Mouse (Mus musculus) layer of hippocampus, adult 9-11 months (tissue): ENCODE results near the gene Tdrkh.

Experiments
- DNase-seq: peaks from one replicate; pipeline ENCODE4 v3.0.0; 2022

The Tdrkh gene

GRCm38 (mm10) chr3:94391001-94391400 is 22.1 kb upstream of the Tdrkh start:
- no peak for DNase-seq

DNA sequence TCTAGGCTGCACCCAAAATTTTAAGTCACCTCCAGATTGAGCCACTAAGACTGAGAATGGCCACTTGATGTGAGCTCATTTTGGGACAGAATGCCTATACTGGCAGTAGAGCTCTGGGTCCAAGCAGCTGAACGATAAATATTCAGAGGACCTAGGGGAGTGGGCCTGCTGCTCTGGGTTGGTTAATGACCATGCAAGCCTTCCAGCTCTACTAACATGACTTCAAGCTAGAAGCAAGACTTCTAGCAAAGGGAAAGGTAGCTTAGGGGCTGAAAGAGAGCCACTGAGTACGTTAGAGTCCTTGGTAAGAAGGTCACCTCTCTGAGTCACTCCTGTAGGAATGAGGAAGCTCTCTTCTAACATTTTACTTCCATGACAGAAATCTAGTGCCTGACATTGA is 20.9 kb upstream of the Tdrkh start:
- no peak for DNase-seq

DNA sequence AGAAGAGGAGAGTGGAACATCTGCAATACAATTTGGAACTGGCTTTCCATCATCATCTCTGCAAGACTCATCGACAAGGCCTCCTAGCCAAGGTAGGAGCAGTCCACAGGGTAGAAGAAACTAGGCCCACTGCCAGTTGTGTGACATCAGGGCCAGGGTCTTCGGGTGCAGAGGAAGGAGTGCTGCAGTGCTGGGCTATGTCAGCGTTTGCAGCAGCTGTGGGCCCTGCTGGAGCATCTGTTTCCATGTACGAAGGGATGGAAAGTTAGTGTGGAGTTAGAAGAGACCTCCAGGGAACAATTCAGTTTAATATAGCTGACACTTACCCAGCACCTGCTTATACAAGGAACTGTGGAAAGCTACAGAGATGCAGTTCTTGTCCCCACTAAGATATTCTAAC is 20.0 kb upstream of the Tdrkh start:
- no peak for DNase-seq

- DNase-seq = no peak
Measured at GRCm38 (mm10) chr3:94396336-94396735, 16.7 kb upstream of the Tdrkh start.

DNA sequence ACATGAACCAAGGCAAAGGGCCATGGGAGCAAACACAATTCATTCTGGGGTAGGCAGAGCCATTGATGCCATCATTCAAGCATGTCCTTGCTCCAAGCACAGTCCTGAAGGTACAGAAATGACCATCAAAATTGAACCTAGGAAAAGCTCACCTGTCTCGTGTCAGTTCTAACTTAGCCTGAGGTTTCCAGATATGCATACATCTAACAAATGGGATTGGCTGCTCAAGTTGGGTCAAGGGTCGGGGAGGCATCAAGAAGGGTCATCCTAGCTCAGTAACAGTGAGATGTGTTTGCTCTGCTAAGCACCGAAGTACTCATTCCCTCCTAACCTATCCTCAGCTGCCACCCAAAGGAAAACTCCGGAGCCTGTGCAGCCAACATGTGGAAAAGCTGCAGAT is 16.2 kb upstream of the Tdrkh start:
- DNase-seq = no peak

DNA sequence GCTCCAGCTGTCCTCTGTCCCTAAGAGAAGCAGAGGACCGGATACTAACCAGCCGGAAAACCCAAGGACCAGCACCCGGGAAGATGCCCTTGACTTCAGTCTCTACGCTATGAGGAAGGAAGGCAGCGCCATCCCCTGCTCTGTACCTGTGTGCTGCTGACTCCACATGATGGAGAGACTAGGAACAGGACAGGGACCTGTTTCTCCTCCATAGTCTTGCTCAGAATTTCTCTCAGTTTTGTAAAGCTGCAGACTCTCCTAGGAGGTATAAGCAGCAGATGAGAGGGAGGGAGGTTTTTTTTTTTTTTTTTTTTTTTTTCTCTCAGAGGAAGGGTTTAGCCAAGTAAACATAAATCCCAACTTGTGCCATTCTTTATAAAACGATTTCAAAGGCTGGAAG is 14.9 kb upstream of the Tdrkh start, which contains the start of gene Lingo4:
Lingo4 (plus strand) TSS at position 301 of the 400 bp plus-strand sequence.
- DNase-seq = no peak

GRCm38 (mm10) chr3:94398943-94399481 is 14.1 kb upstream of the Tdrkh start:
- no peak for DNase-seq

DNA sequence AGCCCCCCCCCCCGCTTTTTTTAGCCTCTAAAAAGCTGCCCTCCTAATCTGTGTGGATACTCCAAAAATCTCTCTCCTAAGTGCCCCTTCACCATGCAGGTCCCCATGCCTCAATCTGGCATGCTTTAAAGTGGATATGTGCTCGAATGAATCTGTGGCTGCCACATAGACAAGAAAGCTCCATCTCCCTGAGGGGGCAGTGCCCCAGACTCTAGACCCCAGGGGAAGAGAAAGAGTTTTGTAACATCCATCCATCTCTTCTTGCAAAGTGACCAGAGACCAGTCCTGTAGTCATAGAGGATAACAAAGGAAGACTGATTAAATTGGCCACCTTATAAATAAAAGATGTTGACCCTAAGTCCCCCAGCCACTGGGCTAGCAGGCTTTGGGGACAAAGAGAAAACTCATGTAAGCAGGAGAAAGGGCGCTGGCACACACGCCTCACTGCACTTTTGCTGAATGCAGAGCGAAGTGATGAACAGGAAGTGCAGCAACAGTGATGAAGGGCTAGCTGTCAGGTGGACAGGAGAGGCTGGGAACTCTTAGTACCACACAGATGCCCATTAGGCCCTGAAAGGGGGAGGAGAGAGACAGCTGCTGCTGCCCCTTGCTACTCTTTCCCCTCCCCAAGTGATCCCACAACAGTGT is 13.3 kb upstream of the Tdrkh start:
- no peak for DNase-seq

DNA sequence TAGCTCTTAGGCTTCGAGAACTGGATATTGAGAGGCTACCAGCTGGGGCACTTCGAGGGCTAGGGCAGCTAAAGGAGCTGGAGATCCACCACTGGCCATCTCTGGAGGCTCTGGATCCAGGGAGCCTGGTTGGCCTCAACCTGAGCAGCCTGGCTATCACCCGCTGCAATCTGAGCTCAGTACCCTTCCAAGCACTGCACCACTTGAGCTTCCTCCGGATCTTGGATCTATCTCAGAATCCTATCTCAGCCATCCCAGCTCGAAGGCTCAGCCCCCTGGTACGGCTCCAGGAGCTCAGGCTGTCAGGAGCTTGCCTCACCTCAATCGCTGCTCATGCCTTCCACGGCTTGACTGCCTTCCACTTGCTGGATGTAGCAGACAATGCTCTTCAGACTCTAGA is 10.6 kb upstream of the Tdrkh start:
- DNase-seq = no peak

- DNase-seq = no peak
Measured at GRCm38 (mm10) chr3:94404366-94405054, 8.6 kb upstream of the Tdrkh start.

DNA sequence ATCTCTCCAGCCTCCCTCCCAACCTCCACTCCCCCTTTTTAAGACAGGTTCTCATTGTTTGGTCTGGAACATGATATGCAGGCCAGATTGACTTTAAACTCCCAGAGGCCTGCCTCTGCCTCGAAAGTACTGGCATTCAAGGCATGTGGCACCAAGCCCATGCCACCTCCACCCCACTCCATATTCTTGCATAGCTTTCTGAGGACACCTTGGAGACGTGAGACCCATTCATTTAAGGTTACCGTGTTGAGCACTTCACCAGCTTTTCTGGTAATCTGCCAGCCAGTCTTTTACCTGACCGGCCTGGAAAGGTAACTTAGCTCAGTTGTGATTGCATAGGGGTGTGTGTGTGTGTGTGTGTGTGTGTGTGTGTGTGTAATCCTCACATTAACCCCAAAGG is 7.5 kb upstream of the Tdrkh start:
- DNase-seq = no peak

GRCm38 (mm10) chr3:94412530-94412929 is 543 bp upstream of the Tdrkh start:
- DNase-seq = peak; percentile 30

- no peak for DNase-seq
Measured at GRCm38 (mm10) chr3:94430980-94431379, 17.9 kb downstream of the Tdrkh start.

- no peak for DNase-seq
Measured at GRCm38 (mm10) chr3:94434305-94434704, 21.2 kb downstream of the Tdrkh start.

DNA sequence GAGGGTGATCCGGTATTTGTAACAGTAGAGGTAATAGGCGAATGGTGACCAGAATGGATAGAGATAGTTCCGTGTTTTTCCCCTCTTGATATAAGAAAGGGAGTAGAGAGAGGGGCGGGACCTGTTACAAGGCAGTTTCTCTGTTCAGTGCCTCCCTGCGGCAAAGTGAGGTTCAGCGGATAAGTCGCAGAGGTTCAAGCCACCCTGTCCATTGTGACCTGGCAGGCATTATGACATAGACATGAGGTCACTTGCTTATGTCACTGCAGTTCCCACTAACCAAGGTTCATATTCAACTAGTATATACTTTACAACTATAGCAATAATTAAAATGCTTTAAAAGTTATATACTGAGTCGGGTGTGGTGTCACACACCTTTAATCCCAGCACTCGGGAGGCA is 23.3 kb downstream of the Tdrkh start:
- DNase-seq = no peak

- DNase-seq = no peak
Measured at GRCm38 (mm10) chr3:94441182-94441581, 28.1 kb downstream of the Tdrkh start.

- DNase-seq = peak; percentile 93
Measured at GRCm38 (mm10) chr3:94442951-94443596, 30.0 kb downstream of the Tdrkh start, which contains the start of gene Mrpl9. Gene Mrpl9, plus strand, starts transcription at chr3:94443318.

DNA sequence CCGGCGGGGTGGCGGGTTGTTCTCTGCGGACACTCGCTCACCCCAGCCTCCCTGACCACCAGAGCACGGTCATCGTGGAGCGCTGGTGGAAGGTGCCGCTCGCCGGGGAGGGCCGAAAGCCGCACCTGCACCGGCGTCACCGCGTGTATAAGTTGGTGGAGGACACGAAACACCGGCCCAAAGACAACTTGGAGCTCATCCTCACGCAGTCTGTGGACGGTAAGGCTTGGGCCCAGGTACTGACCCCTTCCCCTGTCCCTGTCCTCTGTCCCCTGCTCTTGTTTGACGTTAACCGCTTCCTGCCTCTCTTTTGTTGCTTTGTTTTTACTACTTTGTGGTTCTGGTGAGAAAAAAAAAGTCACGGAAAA is 30.5 kb downstream of the Tdrkh start, which contains the start of gene Oaz3:
Oaz3 (minus strand) TSS at position 319 of the 368 bp plus-strand sequence.
- DNase-seq = no peak

DNA sequence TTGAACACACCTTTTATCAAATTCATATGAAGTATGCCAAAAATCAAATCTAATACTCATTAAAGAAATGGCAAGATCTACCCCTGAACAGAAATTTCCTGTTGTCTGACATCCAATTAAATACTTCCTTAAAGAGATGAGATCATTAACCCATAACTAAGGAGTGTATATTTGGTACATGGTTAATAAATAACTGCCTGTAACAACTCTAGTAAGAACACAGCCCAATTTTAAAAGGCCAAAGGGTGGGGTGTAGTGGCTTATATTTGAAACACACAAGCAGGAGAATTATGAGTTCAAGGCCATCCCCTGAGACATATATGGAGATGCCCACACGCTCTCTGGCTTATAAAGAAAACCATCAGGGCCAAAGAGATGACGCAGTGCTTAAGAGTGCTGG is 36.3 kb downstream of the Tdrkh start:
- no peak for DNase-seq

DNA sequence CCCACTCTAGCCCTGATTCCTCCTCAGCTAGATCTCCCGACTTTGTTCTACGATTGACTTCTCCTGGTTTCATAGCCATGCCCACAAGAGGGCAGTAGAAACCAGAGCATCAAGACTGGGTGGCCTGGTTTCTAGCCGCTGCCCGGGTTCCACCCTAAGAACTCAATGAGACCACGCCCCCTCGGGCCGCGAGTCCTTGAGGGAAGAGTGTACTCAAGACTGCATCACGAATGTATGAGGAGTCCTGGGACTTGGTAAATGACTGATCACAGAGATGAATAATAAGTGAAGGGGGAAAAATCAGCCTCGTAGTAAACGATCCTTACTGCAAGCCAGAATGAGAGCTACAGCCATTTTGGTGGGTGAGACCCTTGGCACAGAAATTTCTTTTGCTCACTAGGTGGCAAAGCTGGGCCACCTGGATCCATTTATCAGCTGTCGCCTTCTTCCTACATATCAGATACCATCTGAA is 43.5 kb downstream of the Tdrkh start:
- peak; percentile 84 for DNase-seq

DNA sequence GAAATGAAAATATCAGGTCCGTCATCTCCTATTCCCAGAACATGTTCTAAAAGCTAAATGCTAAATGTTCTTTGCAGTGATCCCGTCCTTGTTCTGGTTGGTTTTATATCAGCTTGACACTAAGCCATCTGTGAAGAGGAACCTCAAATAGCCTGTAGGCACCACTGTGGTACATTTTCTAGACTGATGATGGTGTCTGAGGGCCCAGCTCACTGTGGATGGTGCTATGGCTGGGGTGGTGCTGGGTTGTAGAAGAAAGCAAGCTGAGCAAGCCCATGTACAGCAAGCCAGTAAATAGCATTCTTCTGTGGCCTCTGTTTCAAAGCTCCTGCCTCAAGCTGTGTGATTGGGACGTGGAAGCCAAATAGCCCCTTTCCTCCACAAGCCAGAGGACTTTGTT is 44.0 kb downstream of the Tdrkh start:
- DNase-seq = no peak

DNA sequence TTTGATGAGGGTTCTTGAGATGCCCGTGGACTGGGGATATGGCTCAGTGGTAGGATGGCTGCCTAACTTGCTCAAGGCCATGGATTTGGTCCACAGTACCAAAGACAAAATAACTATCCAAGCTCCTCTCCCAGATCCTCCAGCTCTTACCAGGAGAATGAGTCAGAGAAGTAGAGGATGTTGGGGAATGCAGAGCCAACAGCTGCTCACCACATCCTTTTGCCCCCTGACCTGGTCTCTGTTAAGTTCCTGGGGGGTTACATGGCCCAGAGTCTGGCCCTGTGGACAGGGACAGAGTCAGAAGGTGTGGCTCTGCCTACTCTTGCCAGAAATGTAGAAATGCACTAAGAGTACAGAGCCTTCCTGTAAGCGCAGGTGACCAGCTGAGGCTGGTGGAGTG is 46.8 kb downstream of the Tdrkh start:
- no peak for DNase-seq

DNA sequence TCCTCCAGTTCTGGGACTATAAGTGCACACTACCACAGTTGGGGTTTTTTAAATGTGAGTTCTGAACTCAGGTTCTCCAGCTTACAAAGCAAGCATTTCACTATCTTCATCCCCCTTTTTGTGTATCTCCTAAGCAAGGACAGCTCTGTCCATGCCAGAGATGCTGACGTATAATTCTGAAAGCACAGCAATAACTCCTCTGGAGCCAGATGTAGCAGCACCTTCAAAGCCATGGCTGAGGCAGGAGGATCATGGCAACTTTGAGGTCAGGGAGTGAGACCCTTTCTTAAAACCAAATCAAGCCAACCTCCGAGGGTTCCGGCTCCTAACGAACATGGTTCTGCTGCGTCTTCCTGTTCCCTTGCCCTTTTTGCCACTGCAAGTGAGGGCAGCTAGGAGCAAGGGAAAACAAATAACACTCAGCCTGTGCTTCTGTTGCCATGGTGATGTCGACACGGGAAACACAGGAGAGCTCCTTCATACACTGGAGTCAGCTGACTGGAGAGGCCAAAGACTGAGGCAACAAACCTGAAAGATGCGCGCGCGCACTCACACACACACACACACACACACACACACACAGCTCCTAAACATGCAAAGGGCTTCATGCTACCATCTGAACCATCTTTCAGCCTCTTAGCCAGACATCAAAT is 51.0 kb downstream of the Tdrkh start:
- no peak for DNase-seq
